Mouse (Mus musculus): ENCODE results near the gene Myrip. TPM values are rescaled to one million over a fixed set of nuclear protein-coding genes. Genes with fewer than 3 reads are reported as not detected.

Myrip gene
- total and polyA plus RNA-seq, 3 experiments: 0.05 TPM; not detected in 2

GRCm38 (mm10) chr9:120282461-120283047 is 18.8 kb upstream of the Myrip start:
- no peak for ATAC-seq (ENCODE audit: extremely low read depth, insufficient number of reproducible peaks, low FRiP score, poor library complexity, severe bottlenecking)
- DNase-seq (ENCODE audit: low spot score): no peak
- no peaks in the 10 kb centered on the region for H3K27me3 ChIP-seq (ENCODE audit: insufficient read depth, low read length)
- H3K9me3 ChIP-seq (replicated peaks): no peaks in the 10 kb centered on the region
- no peak overlapping the region for H3K4me3 ChIP-seq (ENCODE audit: low read depth, low read length)
- H3K36me3 ChIP-seq (replicated peaks): no peaks in the 10 kb centered on the region
- no peak for TF ChIP-seq POLR2AphosphoS5 (IDR thresholded peaks at IDR 0.05; ENCODE audit: insufficient replicate concordance, low read depth, low read length)
- TF ChIP-seq TAL1 (conservative IDR thresholded peaks at IDR 0.05; ENCODE audit: low read depth, low read length): no peak
- no peak for TF ChIP-seq GATA1 (IDR thresholded peaks at IDR 0.05; ENCODE audit: borderline replicate concordance, low read length)
- TF ChIP-seq CTCF (IDR thresholded peaks at IDR 0.05; ENCODE audit: low read depth, low read length): no peak
- TF ChIP-seq GATA2 (IDR thresholded peaks at IDR 0.05; ENCODE audit: borderline replicate concordance, low read depth, low read length): no peak
- H3K4me1 ChIP-seq (ENCODE audit: insufficient read depth, low read depth, low read length): no peaks in the 10 kb centered on the region

- Histone ChIP-seq H3K36me3 (replicated peaks) (no peaks in the 10 kb centered on the region), H3K4me3 (ENCODE audit: low read depth, low read length) (no peak overlapping the region), H3K4me1 (ENCODE audit: insufficient read depth, low read depth, low read length) (no peaks in the 10 kb centered on the region), H3K27me3 (ENCODE audit: insufficient read depth, low read length) (no peaks in the 10 kb centered on the region), H3K9me3 (replicated peaks) (no peaks in the 10 kb centered on the region)
- TF ChIP-seq POLR2AphosphoS5 (IDR thresholded peaks at IDR 0.05; ENCODE audit: insufficient replicate concordance, low read depth, low read length): no peak
- TF ChIP-seq GATA1 (IDR thresholded peaks at IDR 0.05; ENCODE audit: borderline replicate concordance, low read length): no peak
- no peak for TF ChIP-seq TAL1 (conservative IDR thresholded peaks at IDR 0.05; ENCODE audit: low read depth, low read length)
- no peak for TF ChIP-seq CTCF (IDR thresholded peaks at IDR 0.05; ENCODE audit: low read depth, low read length)
- no peak for TF ChIP-seq GATA2 (IDR thresholded peaks at IDR 0.05; ENCODE audit: borderline replicate concordance, low read depth, low read length)
- ATAC-seq (ENCODE audit: extremely low read depth, insufficient number of reproducible peaks, low FRiP score, poor library complexity, severe bottlenecking): no peak
- no peak for DNase-seq (ENCODE audit: low spot score)
These were observed 17.8 kb upstream of the Myrip start for GRCm38 (mm10) chr9:120283556-120283955.

GRCm38 (mm10) chr9:120288011-120288410 is 13.3 kb upstream of the Myrip start:
- Histone ChIP-seq H3K4me3 (ENCODE audit: low read depth, low read length) (no peak overlapping the region), H3K4me1 (ENCODE audit: insufficient read depth, low read depth, low read length) (no peaks in the 10 kb centered on the region), H3K9me3 (replicated peaks) (no peaks in the 10 kb centered on the region), H3K27me3 (ENCODE audit: insufficient read depth, low read length) (no peaks in the 10 kb centered on the region), H3K36me3 (replicated peaks) (no peaks in the 10 kb centered on the region)
- ATAC-seq (ENCODE audit: extremely low read depth, insufficient number of reproducible peaks, low FRiP score, poor library complexity, severe bottlenecking): no peak
- TF ChIP-seq TAL1 (conservative IDR thresholded peaks at IDR 0.05; ENCODE audit: low read depth, low read length) (no peak), CTCF (IDR thresholded peaks at IDR 0.05; ENCODE audit: low read depth, low read length) (no peak), POLR2AphosphoS5 (IDR thresholded peaks at IDR 0.05; ENCODE audit: insufficient replicate concordance, low read depth, low read length) (no peak), GATA1 (IDR thresholded peaks at IDR 0.05; ENCODE audit: borderline replicate concordance, low read length) (no peak), GATA2 (IDR thresholded peaks at IDR 0.05; ENCODE audit: borderline replicate concordance, low read depth, low read length) (no peak)
- no peak for DNase-seq (ENCODE audit: low spot score)

- no peak for ATAC-seq (ENCODE audit: extremely low read depth, insufficient number of reproducible peaks, low FRiP score, poor library complexity, severe bottlenecking)
- H3K36me3 ChIP-seq (replicated peaks): no peaks in the 10 kb centered on the region
- no peak overlapping the region for H3K4me3 ChIP-seq (ENCODE audit: low read depth, low read length)
- peaks cover 3% of the 10 kb centered on the region; the same call in 1 of the 2 replicates for H3K9me3 ChIP-seq (replicated peaks)
- TF ChIP-seq GATA2 (IDR thresholded peaks at IDR 0.05; ENCODE audit: borderline replicate concordance, low read depth, low read length): no peak
- no peak for TF ChIP-seq CTCF (IDR thresholded peaks at IDR 0.05; ENCODE audit: low read depth, low read length)
- no peak for TF ChIP-seq TAL1 (conservative IDR thresholded peaks at IDR 0.05; ENCODE audit: low read depth, low read length)
- TF ChIP-seq POLR2AphosphoS5 (IDR thresholded peaks at IDR 0.05; ENCODE audit: insufficient replicate concordance, low read depth, low read length): no peak
- no peak for TF ChIP-seq GATA1 (IDR thresholded peaks at IDR 0.05; ENCODE audit: borderline replicate concordance, low read length)
- DNase-seq (ENCODE audit: low spot score): no peak
- H3K4me1 ChIP-seq (ENCODE audit: insufficient read depth, low read depth, low read length): no peaks in the 10 kb centered on the region
- no peaks in the 10 kb centered on the region for H3K27me3 ChIP-seq (ENCODE audit: insufficient read depth, low read length)
These were observed 10.9 kb upstream of the Myrip start for GRCm38 (mm10) chr9:120290375-120290774.

GRCm38 (mm10) chr9:120292488-120292887 is 8.8 kb upstream of the Myrip start:
- DNase-seq (ENCODE audit: low spot score) (no peak), ATAC-seq (ENCODE audit: extremely low read depth, insufficient number of reproducible peaks, low FRiP score, poor library complexity, severe bottlenecking) (no peak)
- no peaks in the 10 kb centered on the region for H3K27me3 ChIP-seq (ENCODE audit: insufficient read depth, low read length)
- H3K36me3 ChIP-seq (replicated peaks): no peaks in the 10 kb centered on the region
- H3K4me1 ChIP-seq (ENCODE audit: insufficient read depth, low read depth, low read length): no peaks in the 10 kb centered on the region
- no peak for TF ChIP-seq TAL1 (conservative IDR thresholded peaks at IDR 0.05; ENCODE audit: low read depth, low read length)
- TF ChIP-seq POLR2AphosphoS5 (IDR thresholded peaks at IDR 0.05; ENCODE audit: insufficient replicate concordance, low read depth, low read length): no peak
- no peak for TF ChIP-seq CTCF (IDR thresholded peaks at IDR 0.05; ENCODE audit: low read depth, low read length)
- TF ChIP-seq GATA1 (IDR thresholded peaks at IDR 0.05; ENCODE audit: borderline replicate concordance, low read length): no peak
- no peak for TF ChIP-seq GATA2 (IDR thresholded peaks at IDR 0.05; ENCODE audit: borderline replicate concordance, low read depth, low read length)
- peaks cover 3% of the 10 kb centered on the region; the same call in 1 of the 2 replicates for H3K9me3 ChIP-seq (replicated peaks)
- H3K4me3 ChIP-seq (ENCODE audit: low read depth, low read length): no peak overlapping the region

GRCm38 (mm10) chr9:120295527-120295926 is 5.8 kb upstream of the Myrip start:
- DNase-seq (ENCODE audit: low spot score): no peak
- TF ChIP-seq GATA2 (IDR thresholded peaks at IDR 0.05; ENCODE audit: borderline replicate concordance, low read depth, low read length): no peak
- no peak for TF ChIP-seq GATA1 (IDR thresholded peaks at IDR 0.05; ENCODE audit: borderline replicate concordance, low read length)
- TF ChIP-seq CTCF (IDR thresholded peaks at IDR 0.05; ENCODE audit: low read depth, low read length): no peak
- no peak for TF ChIP-seq POLR2AphosphoS5 (IDR thresholded peaks at IDR 0.05; ENCODE audit: insufficient replicate concordance, low read depth, low read length)
- TF ChIP-seq TAL1 (conservative IDR thresholded peaks at IDR 0.05; ENCODE audit: low read depth, low read length): no peak
- Histone ChIP-seq H3K9me3 (replicated peaks) (peaks cover 3% of the 10 kb centered on the region; the same call in 1 of the 2 replicates), H3K36me3 (replicated peaks) (no peaks in the 10 kb centered on the region), H3K27me3 (ENCODE audit: insufficient read depth, low read length) (no peaks in the 10 kb centered on the region), H3K4me1 (ENCODE audit: insufficient read depth, low read depth, low read length) (no peaks in the 10 kb centered on the region), H3K4me3 (ENCODE audit: low read depth, low read length) (no peak overlapping the region)
- no peak for ATAC-seq (ENCODE audit: extremely low read depth, insufficient number of reproducible peaks, low FRiP score, poor library complexity, severe bottlenecking)
